Mouse (Mus musculus) layer of hippocampus, postnatal 25 days (tissue): Measurements from ENCODE around the gene Tnni3. TPM values are rescaled to one million over a fixed set of nuclear protein-coding genes. Genes with fewer than 3 reads are reported as not detected.

Source experiments
- DNase-seq, 2 experiments: peaks; one replicate each; pipeline ENCODE4 v3.0.0; 2022; ENCODE audit warnings: mixed read lengths in 2 of 2, low spot score in 1 of 2; ENCODE audit errors: extremely low spot score in 1 of 2
- total RNA-seq, 2 experiments: library from RNA; stranded (reverse); gene quantifications; 2 replicates each; pipeline ENCODE4 v1.2.3; 2021

Tnni3 gene
- total RNA-seq, 2 experiments from 2014 or later = 0.44 TPM; not detected in 1

DNA sequence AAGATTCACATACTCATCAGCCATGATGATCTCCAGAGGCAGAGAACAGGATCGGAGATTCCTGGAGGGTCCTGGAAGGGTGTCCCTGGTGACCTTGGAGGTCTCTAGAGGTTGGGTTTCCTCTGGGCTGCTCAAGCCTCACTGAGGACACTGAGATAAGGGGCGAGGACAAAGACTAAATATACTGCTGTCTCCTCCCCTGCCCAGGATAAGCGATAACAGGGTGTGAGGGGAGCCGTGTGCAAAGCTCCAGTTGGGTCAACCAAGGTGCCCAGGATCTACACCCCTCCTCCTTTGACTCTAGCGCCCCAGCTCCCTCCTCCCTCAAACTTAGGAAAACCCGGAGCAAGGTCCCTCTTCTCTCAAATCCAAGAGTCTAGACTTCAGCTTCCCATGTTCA, 1.7 kb downstream of the Tnni3 start:
- no peak for DNase-seq

DNA sequence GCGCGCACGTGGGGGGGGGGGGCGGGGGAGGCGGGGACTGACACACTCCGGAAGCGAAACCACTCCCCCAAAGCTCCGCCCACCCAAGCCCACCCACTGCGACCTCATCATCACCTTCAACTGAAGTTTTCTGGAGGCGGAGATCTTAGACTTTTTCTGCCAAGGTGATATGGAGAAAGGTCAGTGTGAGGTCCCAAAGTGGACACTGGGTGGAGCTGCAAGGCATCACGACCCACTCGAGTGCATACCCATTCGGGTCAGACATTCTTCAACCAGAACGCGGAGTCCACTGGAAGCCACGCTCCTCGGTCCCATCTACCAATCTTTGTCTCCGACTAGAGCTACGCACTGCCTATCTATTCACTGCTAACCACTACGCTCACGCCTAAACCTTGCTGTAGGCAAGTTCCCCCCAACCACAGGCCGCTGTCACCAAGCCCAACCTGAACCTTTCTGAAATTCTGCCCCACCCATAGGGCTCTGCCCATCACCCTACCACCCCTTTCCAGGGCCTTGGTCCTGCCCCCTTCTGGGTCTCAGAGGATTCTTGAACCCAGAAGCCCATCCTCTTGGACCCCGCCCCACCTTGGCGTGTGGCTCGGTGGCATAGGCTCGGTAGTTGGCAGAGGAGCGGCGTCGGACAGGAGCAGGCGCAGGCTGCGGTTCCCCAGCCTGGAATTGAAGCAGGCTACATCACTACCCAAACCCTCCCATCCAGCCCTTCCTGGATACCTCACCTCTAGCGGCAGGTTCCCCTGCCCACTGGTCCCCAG, 2.6 kb downstream of the Tnni3 start:
- DNase-seq = no peak

DNA sequence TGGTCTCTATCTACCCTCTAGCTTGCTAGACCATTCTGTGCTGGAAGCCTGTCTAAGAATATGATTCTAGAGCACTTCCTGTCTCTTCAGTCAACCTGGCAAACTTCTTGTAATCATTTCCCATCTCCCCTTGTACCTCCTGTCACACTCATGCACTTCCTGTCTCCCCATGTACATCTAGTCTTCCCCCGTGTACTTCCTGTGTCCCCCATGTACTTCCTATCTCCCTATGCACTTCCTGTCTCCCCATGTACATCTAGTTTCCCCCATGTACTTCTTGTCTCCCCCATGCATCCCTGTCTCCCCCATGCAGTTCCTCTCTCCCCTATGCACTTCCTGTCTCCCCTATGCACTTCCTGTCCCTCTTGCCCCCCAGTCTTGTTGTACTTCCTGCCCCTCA, 5.5 kb downstream of the Tnni3 start:
- DNase-seq = no peak

DNA sequence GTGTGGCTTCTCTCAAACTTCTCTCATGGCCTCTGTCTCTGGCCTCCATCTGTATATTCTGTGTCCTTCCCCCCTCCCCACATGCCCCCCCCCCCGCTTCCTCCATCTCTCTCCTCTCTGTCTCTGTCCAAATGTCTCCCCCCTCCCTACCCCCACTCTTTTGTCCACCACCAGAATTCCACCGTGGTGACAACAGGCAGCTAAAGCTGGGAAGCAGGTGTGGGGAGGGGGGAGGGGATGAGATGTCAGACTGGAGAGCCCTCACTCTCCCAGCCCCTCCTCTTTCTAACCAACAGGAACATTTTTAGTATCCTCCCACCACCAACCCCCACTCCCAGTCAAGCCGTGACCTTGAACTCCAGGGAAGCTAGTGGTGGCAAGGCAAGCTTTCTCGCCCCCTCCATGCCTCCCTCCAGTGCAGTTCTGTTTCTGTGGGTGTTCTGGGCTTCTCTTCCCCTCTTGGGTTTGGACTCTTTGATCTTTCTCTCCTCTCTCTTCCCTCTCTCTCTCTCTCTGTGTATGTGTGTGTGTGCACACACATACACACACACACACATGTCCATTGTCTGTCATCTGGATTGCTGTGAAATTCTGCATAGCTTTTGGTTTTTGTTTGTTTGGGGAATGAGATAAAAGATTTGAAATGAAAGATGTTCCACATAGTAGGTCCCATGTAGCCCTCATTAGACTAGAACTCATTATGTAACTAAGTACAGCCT, 7.5 kb downstream of the Tnni3 start, which contains the start of gene Tnnt1:
Gene Tnnt1, minus strand, starts transcription at position 51 of the 719 bp plus-strand sequence.
- no peak for DNase-seq

DNA sequence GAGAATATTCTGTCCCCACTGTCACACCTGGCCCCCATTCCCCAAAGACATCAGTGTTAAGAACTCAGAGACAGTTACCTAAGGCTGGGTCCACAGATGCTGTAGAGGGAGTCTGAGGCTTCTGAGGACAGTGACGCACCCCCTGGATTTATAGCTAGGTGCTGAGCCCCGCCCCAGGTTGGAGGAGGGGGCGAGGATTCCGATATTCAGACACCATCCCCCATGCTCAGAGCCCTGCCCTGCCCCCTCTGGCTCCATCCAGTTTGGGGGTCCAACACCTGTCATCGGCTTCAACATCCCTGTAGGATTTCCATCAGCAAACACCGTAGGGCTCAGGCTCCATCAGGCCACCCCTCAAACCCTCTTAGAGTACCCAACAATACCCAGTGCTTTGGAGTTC, 8.2 kb downstream of the Tnni3 start:
- DNase-seq = no peak

DNA sequence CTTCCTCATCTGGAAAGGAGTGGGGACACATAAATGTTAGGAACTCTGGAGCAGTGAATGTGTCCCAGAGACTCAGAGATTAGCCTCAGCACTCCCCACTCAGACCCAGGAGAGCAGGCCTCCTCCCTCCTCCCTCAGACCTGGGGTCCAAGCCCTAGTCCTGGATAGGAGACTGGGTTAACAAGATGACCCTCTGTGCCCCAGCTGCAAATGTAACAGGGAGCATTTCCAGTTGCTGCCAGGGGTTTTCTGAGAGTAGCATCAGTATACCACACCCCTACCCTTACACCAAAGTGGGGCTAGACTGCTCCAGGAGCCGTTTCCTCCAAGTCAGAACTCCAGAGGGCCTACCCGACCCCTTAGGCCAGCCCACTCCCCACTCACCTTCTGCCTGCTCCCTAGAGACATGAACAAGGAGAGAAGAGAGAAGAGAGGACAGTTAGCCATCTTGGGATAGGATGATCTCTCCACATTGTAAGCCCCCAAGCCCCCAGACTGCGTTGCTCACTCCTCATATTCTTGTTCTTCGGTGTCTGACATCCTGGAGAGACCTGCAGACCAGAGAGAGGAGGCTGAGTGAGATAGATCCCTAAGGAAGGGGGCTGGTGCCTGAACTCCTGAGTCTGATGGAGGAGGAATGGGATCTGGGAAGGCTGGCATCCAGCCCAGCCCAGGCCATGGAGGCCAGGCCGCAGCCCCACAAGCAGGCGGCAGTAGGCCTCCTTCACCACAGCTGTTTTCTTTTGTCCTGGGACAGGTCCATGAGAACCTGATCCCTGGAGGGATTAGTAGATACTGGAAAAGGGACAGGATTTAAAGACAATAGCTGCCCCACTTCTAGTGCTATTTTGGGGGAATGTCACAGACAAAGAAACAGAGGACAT, 10.0 kb downstream of the Tnni3 start:
- DNase-seq = no peak

DNA sequence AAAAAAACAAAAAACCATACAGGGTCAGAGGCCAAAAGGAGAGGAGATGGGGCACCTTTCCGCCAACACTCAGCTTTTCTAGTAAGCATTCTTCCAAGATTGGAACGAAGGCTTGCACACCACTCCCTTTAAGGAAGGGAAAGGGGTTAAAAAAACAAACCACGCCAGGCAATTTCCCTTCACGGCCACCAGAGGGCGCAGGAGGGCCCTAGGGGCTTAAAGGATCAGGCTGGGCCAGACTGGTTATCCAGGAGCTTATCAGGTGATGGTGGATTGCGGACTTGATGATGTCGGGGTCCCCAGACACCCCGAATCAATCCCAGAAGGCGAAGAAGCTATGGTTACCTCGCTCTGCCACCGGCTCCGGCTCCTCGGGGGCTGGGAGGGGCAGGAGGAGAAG, 10.8 kb downstream of the Tnni3 start:
- peak in 1 of 2 experiments; percentile 47 for DNase-seq

DNA sequence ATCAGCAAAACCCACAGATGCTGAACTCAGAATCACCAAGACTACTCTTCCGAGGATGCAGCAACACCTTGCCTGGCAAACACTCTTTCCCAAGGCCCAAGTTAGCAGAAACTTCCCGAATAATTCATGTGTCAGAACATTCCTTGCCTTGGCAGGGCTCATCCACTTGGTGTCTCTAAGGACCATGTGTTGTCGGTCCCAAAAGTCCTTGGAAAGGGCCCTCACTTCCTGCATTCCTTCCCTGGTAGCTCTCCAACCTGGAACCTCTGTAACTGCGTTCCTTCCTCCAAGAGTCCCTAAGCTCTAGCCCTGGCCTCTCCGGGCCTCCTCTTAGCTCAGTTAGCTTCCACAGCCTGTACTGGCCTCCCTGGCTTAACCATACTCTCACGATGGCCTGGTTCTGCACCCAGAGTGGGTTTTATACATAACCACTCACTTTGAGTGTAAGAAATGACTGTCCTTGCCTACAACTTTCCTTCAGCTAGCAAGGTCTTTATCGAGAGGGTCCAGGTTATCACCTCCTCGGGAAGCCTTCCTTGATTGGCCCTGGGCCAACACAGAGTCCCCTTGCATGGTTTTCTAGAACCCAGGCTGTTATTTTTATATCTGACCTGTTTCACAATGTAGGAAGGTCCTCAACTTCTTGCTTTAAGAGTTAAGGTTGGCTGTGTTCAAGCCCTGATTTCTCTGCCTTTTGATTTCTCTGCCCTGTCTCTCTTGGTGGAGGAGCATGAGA, 12.4 kb downstream of the Tnni3 start:
- DNase-seq = no peak

DNA sequence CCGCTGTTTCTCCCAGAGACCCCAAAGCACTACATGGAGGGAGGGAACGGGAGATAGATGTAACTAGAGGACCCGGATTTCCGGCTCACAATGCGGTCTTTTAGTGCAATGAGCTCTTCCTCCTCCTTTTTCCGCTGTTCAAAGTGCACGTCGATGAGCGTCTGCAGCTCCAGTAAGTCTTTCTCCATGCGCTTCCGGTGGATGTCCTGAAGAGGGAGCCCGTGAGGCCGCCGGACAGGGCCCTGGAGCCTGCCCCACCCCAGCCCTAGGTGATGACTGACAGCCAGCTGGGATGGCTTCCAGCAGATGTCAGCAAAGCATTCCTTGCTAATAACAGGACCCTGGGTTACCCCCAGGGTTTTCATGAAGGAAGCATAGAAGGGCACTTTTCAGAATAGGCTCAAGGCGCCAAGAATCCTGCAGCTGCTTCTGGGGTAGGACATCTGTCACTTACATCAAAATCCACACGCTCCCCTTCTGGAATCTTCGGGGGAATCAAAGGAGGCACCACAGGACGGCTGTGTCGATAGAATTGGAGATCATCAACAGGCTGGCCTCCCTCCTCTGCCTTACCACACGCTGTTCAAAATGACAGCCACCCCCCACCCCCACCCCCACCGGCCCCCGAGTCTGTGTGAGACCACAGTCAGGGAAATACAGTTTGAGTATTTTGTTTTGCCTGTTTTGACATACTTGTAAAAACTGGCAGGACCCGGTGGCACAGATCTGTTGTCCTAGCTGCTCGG, 14.0 kb downstream of the Tnni3 start:
- peak in 1 of 2 experiments; percentile 56 for DNase-seq

DNA sequence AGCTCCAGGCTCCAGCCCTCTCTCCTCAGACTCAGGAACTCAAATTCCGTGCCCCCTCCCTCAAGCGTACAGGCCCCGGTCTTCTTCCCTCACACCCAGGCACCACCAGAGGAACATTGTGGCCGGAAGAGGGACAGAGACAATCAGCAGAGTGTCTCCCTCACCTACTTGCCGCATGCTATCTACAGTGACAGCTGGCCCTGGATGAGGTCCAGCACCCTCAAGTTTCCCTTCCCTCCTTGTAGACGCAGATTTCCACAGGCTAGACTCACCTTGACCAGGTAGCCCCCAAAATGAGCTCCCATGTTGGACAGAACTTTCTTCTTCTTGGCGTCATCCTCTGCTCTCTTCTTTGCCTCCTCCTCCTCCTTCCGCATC, 15.3 kb downstream of the Tnni3 start:
- no peak for DNase-seq

DNA sequence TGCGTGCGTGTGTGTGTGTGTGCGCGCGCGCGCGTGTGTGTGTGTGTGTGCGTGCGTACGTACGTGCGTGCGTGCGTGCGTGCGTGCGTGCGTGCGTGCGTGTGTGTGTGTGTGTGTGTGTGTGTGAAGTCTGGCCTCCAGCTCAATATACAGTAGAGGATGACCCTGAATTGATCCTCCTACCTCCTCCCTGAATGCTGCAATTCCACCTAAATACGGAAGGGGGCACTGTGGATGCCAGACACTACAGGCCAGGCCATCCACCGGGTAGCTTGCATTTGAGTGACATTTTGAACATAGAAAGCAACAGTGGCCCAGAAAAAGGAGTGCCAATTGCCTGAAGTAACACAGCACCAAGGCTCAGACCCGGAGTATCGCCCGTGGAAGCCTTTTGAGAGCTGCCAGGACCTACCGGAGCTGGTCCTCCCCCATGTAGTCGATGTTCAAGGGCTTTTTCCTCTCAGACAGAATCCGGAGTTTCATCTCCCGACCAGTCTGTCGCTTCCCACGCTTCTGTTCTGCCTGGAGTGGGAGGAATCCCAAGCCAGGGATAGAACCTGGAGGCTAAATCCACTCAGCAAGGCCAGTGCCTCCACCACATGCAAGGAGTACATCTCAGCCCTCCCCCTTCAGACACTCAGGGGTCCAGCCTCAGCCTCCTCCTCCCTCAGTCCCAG, 15.8 kb downstream of the Tnni3 start:
- no peak for DNase-seq

DNA sequence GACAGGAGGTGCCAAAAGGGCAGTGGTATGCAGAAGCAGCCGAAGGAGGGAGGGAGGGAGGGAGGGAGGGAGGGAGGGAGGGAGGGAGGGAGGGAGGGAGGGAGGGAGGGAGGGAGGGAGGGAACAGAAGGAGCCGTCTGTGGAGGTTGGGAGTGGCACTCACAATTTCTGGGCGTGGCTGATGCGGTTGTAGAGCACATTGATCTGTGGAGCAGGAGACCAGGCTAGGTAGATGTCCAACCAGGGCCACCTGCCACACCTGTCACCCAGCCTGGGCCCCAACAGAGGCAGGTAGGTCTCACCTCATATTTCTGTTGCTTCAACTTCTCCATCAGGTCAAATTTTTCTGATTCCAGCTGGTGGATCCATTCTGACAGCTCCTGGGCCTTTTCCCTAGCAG, 16.8 kb downstream of the Tnni3 start:
- DNase-seq = no peak

DNA sequence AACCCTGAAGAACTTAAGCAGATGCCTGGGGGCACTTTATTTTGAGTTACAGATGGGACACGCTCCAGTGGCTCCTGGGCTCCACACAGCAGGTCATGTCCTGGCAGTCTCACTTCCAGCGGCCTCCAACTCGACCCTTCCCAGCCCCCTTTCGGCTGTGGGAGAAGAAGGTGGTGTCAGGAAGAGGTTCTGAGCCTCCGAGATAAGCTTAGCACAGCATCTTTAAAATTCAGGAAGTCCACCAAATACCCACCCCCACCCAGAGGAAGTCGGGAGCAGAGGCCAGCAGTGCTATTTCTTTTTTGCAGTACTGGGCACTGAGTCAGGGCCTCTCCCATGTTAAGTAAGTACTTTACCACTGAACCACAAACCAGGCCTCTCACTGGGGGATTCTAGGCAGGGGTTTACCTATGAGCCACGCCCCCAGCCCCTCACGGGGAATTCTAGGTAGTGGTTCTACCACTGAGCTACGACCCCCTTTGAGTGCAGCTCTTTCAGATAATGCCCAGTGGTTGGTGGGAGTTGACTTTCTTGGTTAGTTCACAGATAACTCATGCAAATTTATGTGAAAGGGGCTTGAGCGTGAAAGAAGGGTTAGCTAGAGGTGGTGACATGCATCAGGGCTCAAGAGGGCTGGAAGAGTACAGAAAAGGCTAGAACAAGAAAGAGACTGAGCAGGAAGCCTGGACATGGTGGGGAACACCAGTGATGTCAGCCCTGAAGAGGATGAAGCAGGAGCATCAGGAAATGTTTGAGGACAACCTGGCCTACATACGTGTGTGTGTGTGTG, 19.2 kb downstream of the Tnni3 start:
- DNase-seq = no peak

DNA sequence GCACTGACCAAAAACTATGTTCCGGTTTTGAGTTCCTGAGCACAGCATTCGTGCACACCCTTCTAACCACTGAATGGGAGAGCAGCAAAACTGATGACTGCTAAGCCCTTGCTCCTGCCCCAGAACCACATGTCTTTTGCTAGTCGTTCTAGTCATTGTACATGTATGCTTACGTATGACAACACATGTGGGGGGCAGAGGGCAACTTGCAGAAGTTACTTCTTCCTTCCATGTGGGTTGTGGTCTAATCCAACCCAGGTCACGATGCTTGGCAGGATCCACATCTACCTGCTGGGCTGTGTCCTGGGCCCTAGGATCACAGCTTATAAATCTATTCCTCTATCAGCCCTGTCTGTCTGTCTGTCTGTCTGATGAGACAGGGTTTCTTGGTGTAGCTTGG, 20.2 kb downstream of the Tnni3 start:
- DNase-seq = no peak

DNA sequence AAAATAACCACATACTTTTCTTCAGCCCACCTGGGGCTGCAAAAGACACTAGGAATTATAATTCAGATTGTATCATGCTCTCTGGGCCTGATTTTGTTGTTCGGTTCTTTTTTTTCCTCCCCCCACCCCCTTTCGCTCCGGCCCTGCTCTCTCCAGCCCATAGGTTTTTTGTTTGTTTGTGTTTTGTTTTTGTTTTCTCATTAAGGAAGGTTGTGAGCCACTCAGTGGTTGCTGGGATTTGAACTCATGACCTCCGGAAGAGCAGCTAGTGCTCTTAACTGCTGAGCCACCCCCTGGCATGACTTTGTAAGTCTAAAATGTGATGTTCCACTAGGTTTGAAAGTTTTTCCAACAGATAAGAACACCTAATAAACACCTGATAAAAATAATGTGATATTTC, 20.9 kb downstream of the Tnni3 start:
- DNase-seq = no peak

DNA sequence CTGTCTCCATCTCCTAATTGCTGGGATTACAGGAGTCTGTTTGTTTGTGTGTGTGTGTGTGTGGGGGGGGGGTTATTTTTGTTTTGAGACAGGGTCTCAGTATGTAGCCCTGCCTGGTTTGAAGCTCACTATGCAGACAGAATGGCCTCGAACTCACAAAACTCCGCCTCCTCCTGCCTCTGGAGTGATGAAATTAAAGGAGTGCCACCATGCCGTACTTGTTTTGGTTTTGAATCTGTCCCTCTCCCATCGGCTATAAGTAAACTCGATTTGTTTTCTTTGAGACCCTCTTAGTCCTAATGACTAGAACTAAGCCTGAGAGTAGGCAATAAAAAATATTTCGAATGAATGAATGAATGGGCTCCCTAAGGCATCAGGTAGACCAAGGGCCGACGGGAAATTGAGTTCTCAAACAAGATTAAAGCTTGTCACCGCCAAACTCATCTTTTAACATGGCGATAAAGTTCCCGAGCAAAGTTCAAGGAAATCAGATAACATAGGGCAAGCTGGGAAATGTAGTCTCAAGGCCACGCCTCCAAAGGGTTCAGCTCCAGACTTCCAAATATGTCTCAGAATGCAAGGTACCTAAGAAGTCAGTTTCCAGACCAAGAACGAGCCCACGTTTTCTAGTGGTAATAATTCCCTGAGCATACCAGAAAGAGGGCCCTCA, 21.5 kb downstream of the Tnni3 start:
- DNase-seq = no peak

DNA sequence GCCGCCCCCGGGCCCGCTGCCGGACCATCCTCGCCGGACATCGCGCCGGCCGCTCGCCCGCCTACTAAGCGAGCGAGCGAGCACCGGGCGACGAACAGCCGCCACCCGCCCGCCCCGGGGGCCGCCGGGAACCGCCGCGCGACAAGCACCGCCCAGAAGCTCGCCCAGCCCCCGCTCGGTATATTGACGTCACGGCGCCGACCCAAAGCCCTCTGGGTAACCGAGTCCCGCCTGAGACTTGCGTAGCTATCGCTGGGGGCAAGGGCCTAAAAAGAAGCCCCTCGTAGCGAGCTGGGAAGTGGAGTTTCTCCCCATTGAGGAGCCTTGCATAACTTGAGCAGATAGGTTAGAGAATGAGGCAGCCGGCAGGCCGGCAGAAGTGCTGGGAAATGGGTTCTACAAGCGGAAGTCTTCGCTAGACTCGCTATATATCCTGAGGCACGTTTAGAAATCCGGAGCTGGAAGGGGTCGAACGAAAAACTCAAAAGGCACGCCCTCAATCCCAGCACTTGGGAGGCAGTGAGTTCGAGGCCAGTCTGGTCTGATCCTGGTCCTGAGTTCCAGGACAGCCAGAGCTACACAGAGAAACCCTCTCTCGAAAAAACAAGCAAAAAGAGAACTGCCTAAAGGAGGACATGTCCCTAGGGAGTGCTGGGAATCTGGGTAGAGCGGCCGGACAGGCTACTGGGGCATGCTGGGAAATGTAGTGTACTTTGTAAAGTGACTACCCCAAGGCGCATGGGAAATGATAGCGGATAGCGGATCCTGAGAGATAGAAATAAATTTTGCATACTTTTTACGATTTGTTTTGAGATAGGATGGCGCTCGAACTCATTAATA, 22.3 kb downstream of the Tnni3 start, which contains the start of gene Ppp1r12c:
Gene Ppp1r12c, minus strand, starts transcription at position 123 of the 840 bp plus-strand sequence.
- DNase-seq = peak; percentile 95 to 96
